Mouse (Mus musculus) common myeloid progenitor, adult 5-6 weeks (primary cell): ENCODE measurements around the gene Ak1. TPM values are rescaled to one million over a fixed set of nuclear protein-coding genes. Genes with fewer than 3 reads are reported as not detected.

Source experiments
- ATAC-seq: replicated peaks from 2 replicates; pipeline ENCODE4 v1.8.0; 2016; ENCODE audit warnings: low read depth, mild to moderate bottlenecking, moderate TSS enrichment, inconsistent platforms; ENCODE audit not compliant: poor library complexity, severe bottlenecking
- total RNA-seq: library from RNA; stranded (forward); fragments of 200-1000, 187-1606 nt; gene quantifications from 2 replicates; pipeline ENCODE4 v1.2.3, GENCODE M21; 2017

The Ak1 gene
- total RNA-seq: 3.5 TPM in 2 replicates

- ATAC-seq: peak; percentile 12; the same call in 1 of the 2 replicates
Measured at GRCm38 (mm10) chr2:32621517-32621859, at the start of gene Ak1. Gene Ak1 (plus strand): TSS chr2:32621758.

DNA sequence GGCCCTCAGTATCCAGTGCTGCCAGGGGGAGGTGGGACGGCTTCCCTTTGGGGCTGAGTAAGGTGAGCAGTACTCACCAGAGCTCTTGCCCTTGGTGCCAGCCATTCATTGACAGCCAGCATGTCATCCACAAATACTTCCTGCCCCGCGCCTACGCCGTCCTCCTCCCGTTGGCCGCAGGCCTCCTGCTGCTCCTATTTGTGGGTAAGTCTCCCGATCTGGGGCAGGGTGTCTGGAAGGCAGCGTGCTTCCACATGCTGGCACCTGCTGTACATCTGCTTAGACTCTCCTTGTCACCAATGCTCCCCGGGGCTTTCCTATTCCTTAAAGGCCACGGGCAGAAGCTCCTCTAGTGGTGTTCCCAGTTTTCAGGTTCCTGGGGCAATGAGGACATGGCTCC is 49.4 kb upstream of the Ak1 start:
- no peak for ATAC-seq

GRCm38 (mm10) chr2:32574497-32574896 is 47.1 kb upstream of the Ak1 start, which contains the start of gene Pip5kl1:
Gene Pip5kl1 (plus strand): TSS chr2:32574797.
- no peak for ATAC-seq

DNA sequence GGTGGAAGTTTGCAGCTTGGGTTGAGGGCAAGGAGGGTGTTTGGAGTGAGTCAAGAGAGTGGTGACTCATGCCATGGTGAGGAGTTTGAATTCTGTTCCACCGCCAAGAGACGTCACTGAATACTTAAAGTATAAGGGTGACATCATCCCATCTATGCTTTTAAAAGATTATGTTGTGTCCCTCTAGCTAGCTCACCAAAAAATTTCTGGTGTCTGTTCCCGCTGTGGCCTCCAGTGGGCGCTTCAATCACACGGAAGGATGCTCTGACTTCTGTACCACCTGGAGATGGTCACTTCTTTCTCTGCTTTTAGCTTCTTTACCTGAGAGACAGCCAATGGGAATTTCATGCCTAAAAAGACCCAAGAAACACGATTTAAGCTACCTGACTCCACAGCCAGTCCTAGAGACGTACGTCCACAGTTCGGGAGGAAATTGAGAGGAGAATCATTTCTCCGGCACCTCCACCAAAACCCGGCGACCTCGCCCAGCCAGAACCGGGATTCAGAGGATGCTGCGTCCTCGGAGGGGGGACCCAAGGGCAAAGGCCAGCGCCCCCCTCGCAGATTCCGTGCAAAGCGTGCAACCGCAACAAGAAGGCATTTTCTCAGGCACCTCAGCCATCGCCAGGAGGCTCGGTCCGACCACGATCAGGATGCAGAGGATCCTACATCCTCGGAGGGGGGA is 46.5 kb upstream of the Ak1 start:
- ATAC-seq: peak; percentile 34

DNA sequence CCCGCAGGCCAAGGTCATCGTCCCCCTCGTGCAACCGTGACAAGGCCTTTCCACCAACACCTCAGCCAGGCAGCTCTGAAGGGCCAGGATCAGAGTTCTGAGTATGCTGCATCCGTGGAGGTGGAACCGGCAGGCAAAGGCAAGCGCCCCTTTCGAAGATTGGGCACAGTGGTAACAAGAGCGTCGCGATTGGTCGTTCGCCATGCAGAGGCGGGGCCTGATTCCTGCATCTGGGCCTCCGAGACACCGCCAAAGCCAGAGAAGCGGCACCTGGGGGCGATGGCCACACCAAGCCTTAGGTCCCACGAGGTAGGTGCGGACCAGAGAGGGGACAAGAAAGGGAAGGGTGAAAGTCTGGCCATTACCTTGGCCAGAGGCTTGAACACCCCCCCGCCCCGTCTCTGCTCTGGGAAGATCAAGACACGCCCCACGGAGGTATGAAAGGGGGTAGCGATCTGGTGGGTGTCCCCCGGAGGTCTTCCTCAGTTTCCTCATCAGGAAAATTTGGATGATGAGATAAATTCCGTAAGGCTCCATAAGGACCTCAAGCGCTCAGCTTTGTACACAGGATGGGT is 45.9 kb upstream of the Ak1 start, which contains the start of gene 9430097D07Rik:
Gene 9430097D07Rik, minus strand, starts transcription at position 99 of the 575 bp plus-strand sequence.
- peak; percentile 27; the same call in 1 of the 2 replicates for ATAC-seq

DNA sequence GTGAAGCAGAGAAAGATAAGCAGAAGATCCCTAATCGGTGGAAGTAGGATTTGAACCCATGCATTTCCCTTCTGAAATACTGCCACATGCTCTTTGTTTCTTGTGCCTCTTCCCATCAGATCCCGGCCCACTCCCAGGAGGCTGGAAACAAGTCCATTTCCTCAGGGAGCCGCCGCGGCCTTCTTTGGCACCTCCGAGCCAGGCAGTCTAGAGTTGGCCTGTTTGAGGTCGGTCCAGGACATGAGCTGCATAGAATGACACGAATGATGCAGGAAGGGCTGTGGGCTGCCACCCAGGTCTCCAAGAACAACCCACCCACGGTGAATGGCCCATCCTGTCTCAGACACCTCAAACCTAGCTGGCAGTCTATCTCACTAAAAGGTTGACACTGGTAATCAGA is 45.0 kb upstream of the Ak1 start:
- ATAC-seq: no peak

- no peak for ATAC-seq
Measured at GRCm38 (mm10) chr2:32578146-32579046, 43.2 kb upstream of the Ak1 start.

DNA sequence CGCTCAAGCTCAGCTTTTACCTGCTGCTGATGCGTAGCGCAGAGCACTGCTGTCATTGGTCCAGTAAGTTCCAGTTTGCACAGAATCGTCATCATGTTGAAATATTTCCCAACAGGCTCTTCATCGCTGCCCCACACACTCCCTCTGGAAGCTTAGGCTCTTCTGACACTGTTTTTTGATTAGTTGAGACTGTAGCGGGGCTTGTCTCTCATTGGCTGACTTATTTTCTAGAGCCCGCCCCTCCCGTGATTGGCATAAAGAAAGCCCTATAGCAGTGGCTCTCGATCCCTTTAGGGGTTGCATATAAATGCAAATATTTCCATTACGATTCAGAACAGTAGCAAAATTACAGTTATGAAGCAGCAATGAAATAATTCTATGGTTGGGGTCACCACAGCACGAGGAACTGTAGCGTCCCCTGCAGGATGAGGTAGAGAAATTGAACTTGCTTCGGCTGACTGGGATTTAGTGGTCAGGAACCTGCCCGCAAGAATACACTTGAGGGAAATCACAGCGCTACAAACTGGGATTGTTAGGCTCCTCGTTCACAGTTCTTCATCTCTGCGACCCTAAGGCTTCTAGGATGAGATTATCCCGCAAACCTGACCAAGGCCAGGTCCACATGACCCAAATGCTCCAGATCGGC is 40.0 kb upstream of the Ak1 start:
- 0 out of 2 replicates have a peak, but pooled peaks have one; percentile 17 for ATAC-seq

DNA sequence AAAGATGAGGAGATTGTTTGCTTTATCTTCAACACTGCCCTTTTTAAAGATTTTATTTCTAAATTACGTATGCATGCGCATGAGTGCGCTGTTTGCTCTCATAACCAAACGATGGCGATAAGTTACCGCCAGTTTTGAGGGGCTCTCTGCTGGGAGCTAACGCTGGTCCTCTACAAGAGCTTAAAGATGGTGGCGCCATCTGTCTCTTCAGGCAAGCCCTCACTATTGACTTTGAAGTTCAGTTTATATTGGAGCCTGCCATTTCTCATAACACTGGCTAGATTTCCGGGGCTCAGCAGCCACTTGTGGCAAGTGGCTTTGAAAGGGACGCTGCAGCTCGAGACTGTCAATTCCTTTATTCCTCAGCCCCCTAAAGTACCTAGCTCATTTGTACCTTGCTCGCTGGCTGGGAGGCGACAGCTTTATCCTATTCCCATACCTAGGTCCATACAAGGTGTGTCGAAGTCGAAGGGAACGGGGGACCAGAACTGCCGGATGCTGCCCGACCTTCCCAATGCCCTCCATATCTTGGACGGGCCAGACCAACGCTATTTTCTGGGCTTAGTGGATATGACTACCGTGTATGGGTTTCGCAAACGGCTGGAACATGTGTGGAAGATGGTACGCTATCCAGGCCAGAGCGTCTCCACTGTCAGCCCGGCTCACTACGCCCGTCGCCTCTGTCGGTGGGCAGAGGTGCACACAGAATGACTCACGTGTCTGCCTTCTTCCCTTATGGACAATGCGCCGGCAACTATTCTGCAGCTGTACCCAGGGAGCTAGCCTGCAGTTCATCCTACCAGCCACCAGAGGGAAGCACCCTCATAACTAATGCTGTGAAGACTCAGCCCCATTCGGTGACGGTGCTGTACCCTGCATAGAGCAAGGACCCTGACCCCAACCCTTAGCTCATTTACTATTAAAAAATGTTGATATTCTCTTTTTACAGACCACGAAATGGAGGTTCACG is 38.4 kb upstream of the Ak1 start:
- peak; percentile 75 for ATAC-seq

DNA sequence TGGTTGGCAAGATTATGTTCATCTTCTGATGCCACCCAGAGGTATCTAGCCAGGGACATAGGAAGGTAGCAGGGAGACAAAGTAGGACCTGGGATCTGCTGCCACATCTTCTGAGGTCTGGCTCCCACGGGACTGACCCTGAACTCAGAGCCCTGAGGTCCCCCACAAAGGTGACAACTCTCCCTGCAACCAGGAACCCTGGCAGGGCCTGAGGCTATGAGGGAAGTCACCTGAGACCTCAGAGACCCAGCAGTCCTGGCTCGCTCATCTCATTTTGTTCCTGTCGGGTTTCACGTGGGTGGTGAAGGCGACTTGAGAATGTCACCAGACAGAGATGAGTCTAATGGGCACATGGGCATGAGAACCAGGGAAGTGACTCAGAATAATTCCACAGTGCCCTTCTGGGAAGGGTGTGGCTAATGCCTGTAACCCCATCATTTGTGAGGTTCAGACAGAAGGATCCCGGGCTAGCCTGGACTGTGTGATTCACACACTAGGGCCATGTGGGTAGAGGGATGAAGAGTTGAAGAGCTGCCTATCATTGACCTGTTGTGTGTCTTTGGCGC is 36.3 kb upstream of the Ak1 start:
- no peak for ATAC-seq

DNA sequence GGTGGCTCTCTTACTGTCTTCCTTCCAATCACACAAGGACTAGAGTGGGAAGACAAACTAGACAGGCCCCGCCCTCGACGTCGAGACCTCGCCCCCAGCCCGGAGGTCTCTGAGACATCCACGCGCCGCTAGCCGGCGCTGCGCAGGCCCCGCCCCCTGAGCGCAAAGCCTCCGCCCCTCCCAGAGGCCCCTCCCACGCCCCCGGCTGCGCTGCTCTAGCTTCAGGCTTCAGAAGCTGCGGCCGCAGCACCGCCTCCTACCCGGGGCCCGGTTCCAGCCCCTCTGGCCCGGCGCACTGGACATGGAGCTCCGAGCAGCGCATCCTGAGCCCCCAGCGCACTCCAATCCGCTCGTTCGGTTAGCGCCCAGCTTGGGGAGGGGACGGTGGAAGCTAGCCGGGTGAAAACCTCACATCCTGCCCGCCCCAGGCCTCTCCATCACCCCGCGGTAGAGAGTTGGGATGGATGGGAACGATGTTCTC is 34.6 kb upstream of the Ak1 start, which contains the start of gene St6galnac4:
Gene St6galnac4, plus strand, starts transcription at position 225 of the 481 bp plus-strand sequence.
- ATAC-seq: peak; percentile 69

DNA sequence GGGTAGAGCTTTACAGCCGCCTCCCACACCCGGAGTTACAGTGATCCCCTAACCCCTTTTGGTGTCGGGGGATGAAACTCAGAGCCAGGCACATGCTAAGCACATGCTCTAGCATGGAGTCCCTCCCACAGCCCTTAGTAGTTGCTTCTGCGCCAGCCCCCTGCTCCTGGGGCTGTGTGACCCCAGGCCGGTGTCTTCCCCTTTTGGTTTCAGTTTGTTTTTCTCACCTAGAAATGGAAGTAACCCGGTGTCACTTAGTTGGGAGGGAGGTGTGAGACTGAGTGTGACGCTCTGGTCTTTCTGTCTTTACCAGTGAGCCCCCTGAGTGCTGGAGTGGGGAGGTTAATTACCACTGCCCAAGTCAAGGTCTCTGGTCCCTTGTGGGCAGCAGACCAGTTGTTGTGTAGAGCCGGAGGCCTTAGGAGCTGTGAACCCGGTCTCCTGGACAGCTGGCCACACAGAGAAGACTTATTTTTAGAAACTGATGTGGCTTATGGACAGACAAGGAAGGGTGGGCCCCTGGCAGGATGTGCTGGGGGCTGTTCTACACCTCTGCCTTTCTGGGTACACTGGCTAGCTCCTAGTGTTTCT is 33.7 kb upstream of the Ak1 start:
- ATAC-seq: peak; percentile 42

GRCm38 (mm10) chr2:32589213-32589795 is 32.3 kb upstream of the Ak1 start:
- no peak for ATAC-seq

DNA sequence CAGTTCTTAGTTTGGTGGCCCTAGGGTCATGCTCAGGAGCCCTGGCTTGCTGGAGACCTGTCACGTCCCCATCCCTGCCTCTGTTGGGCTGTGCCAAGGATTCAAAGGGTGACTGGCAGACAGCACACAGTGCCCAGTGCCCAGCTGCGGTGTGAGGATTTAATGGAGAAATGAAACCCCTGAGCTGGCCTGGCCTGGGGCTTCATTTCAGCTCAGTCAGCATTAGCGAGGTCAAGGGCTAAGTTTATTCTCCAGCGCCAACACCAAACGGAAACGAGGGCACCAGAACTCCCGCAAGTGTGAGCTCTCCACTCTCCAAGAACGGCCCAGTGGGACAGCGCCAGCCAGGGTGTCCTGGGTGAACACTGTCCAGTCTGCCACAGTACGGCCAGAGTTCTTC is 31.3 kb upstream of the Ak1 start:
- no peak for ATAC-seq

DNA sequence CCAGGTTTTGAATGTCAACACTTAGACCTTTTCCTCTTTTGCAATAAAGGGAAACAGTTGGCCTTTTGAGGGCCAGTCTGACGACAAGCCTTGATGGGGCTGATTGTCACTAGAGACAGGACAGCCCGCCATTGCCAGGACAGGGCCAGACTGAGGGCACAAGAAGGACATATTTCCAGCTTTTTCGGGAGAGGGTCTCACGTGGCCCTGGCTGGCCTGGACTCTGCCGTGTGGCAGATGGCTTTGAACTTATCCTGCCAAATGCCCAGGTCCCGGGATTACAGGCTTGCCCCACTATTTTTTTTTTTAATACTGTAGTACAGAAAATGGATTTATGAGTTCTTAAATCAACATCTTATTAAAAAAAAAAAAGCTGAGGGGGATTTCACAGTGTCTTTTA is 30.3 kb upstream of the Ak1 start:
- ATAC-seq: no peak

- no peak for ATAC-seq
Measured at GRCm38 (mm10) chr2:32596725-32597124, 24.8 kb upstream of the Ak1 start.

GRCm38 (mm10) chr2:32597248-32597647 is 24.3 kb upstream of the Ak1 start:
- no peak for ATAC-seq

- no peak for ATAC-seq
Measured at GRCm38 (mm10) chr2:32597699-32598098, 23.9 kb upstream of the Ak1 start.
